Mouse (Mus musculus): ENCODE data around the gene Hunk. TPM values are rescaled to one million over a fixed set of nuclear protein-coding genes. Genes with fewer than 3 reads are reported as not detected.

Hunk gene
- total RNA-seq, 2 experiments from 2014 or later, result 3.1 to 3.7 TPM

GRCm38 (mm10) chr16:90538926-90539325 lies 153.1 kb downstream of the Hunk start:
- peak; percentile 74 for DNase-seq
- intact Hi-C loops (cut with DNase I; ENCODE audit: low total_unique reads), result no loop called here

- DNase-seq, result no peak
- intact Hi-C loops (cut with DNase I; ENCODE audit: low total_unique reads), result no loop called here
Observed at GRCm38 (mm10) chr16:90541191-90541590, 155.4 kb downstream of the Hunk start.

GRCm38 (mm10) chr16:90542383-90542782 lies 156.6 kb downstream of the Hunk start:
- no peak for DNase-seq
- intact Hi-C loops (cut with DNase I; ENCODE audit: low total_unique reads), result no loop called here

- no peak for DNase-seq
- intact Hi-C loops (cut with DNase I; ENCODE audit: low total_unique reads), result no loop called here
Observed at GRCm38 (mm10) chr16:90544175-90544574, 158.4 kb downstream of the Hunk start.

GRCm38 (mm10) chr16:90545509-90545908 lies 159.7 kb downstream of the Hunk start:
- DNase-seq, result no peak
- intact Hi-C loops (cut with DNase I; ENCODE audit: low total_unique reads), result no loop called here

GRCm38 (mm10) chr16:90546591-90546990 lies 160.8 kb downstream of the Hunk start:
- intact Hi-C loops (cut with DNase I; ENCODE audit: low total_unique reads), result no loop called here
- no peak for DNase-seq

GRCm38 (mm10) chr16:90547996-90548395 lies 162.2 kb downstream of the Hunk start:
- no peak for DNase-seq
- intact Hi-C loops (cut with DNase I; ENCODE audit: low total_unique reads), result no loop called here

Other genes starting within 250 kb of the Hunk start
- 1 to 10 TPM; 4.7 to 7.1 TPM for gene Tiam1, start 242.2 kb upstream of the Hunk start, total RNA-seq (2021)
- 100 to 1,000 TPM; 252 to 260 TPM for gene Sod1, start 165.3 kb upstream of the Hunk start, total RNA-seq (2021)
- 10 to 100 TPM; 14.4 to 14.9 TPM for gene Scaf4, start 101.5 kb upstream of the Hunk start, total RNA-seq (2021)

Measured in gastrocnemius, postnatal 14 days (tissue).